Mouse (Mus musculus) right cerebral cortex, postnatal 36 days (tissue): Measurements from ENCODE around the gene Krt87.

Source experiments
- DNase-seq, 2 experiments: peaks; one replicate each; pipeline ENCODE4 v3.0.0; 2022; ENCODE audit warnings: low spot score in 2 of 2, mixed read lengths in 1 of 2

The Krt87 gene

DNA sequence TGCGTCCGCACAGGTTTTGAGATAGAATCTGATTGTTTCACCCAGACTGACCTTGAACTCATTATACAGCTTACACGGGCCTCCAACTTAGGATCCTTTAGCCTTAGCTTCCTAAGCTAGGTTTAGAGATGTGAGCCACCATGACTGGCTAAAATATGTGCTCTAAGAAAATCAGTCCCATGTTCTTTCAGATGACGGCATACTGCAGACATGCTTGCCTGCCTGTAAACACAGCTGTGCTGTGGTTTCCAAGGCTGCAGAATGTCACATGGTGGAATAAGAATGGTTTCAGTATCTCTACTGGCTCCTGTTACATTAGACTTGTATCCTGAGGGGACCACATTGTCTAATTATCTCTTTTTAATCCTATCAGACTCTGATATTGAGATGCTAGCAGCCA is 19.7 kb downstream of the Krt87 start:
- DNase-seq: no peak

DNA sequence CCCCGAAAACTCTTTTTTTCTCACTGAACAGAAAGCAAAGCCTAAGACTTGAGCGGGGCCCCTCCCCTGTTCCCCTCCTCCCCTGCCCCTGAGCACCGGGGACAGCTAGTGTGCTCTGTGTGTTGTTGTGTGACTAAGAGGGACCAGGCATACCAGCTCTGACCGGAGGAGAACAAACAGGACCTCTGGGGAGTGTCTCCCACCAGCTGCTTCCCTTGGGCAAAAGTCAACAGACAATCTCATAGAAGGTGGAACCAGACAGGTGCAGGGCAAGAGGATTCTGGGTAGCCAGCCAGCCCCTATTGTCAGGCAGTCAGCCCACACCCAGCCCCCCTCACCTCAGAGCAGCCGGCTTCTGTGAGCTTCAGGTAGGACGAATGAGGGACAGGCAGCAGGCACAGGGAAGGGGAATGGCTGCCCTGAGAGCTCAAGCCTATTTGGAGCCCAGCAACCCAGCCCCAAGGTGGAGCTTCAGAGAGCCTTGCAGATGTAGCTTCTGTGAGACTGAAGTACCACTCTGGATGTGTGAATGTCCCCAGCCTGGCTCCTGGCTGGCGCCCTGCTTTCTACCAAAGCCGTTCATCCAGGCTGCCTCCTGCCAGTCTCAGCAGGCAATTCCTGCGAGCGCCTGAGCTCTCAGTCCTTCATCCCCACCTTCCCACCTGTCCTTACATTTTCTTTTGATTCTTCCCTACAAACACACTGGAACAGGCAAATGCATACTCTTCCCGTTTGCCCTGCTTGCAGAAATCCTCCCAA is 23.6 kb downstream of the Krt87 start:
- DNase-seq: no peak

DNA sequence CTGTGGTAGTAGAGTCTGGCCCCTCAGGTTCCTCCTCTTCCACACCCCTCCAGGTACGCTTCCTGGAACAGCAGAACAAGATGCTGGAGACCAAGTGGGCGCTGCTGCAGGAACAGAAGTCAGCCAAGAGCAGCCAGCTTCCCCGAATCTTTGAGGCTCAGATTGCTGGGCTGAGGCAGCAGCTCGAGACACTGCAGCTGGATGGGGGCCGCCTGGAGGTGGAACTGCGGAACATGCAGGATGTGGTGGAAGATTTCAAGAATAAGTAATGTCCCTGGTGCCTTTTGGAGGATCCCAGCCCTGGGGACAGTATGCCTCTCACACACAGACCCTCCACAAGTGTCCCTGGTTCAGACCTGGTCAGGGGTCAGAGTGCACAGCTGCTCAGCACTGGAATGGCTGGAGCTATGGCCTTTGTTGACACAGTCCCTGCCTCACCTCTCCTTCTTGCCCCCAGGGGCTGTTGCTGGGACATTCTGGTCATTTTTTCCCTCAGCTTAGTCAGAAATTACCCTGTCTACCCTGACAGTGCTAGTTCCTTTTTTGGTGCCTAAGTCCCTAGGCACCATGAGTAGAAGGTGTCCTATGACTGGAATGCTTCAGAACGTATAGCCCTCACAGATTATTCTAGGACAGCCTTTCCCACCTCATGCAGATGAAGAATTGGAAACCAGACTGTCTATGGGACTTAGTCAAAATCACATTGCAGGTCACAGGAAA is 24.5 kb downstream of the Krt87 start:
- no peak for DNase-seq

DNA sequence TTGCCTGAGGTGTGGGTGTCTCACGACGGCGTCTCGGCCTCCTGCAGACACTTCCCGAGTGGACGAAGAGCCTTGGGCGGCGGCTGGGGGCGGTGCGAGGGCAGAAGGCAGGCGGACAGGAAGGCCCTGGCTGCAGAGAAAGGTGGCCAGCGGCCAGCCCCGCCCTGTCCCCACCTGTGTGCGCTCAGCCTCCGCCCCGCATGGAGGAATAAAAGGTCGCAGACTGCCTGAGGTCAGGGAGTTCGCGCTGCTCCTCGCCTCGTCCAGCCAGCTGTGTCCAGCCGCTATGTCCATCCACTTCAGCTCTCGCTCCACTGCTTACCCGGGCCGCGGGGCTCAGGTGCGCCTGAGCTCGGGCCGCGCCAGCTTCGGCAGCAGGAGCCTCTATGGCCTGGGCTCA is 26.4 kb downstream of the Krt87 start:
- DNase-seq: no peak

DNA sequence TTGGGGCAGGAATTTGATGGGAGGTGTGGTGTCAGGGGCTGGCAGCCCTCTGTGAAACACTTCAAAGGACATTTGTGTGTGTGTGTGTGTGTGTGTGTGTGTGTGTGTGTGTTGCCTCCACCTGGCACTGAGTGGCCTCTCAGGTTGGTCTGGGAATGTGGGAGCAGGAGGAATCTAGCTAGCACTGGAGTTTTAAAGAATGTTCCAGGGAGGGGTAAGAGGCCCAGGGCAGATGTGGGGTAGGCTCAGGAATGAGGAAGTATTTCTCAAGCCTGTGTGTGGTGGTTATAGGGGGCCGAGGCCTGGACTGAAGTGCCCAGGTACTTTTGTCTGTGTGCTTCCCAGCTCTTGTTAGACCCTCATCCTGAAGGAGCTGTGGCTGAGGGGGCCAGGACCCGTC is 27.8 kb downstream of the Krt87 start, which contains the start of gene Krt7:
Krt7 (plus strand) TSS at position 269 of the 400 bp plus-strand sequence.
- DNase-seq: no peak

DNA sequence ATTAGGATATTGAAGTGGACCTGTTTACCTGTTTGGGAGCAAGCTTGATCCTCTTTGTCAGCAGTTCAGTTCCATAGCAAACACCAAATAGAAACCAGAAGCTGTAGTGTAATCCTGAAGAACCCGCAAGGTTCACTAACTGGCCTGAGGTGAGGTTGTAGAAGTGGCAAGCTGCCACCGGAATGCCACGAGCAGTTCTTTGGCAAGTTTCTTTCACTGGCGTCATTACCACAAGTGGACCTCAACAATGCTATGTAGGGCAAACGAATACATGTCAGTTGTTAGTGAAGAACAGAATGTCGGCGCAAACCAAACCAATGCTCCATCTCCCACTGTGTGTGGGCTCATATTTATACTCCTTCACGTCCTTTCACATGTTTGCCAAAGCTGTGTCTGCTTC is 40.3 kb downstream of the Krt87 start:
- no peak for DNase-seq

DNA sequence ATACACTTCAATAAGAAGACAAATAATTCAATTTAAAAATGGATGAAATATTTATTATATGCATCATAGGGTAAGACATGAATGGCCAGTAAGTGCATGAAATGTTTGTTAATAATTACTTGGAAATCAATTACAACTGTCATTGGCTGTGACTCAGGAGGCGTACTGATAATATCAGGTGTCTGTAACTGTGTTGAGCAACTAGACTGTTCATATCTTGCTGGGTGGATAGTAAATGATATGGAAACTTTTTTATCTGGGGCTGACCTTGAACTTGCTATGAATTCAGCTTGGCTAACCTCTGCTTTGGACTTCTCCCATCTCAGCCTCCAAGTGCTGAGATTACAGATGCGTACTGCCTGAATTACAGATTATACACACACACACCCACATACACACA is 40.9 kb downstream of the Krt87 start:
- DNase-seq: no peak

DNA sequence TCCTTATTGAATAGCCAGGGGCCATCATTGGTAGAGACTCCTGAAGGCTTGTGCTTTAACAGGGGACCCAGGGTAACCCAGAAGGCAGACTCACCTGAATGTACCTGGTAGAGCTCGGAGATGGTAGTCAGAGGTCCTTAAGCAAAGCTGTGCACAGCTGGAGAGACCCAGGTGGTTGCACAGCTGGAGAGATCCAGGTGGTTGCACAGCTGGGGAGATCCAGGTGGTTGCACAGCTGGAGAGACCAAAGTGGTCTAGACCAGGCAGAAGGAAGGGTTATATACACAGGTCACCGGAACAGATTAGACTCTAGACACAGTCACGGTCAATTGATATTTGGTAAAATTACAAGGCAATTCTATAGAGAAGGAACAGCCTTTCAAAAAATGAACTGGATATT is 41.7 kb downstream of the Krt87 start:
- no peak for DNase-seq

DNA sequence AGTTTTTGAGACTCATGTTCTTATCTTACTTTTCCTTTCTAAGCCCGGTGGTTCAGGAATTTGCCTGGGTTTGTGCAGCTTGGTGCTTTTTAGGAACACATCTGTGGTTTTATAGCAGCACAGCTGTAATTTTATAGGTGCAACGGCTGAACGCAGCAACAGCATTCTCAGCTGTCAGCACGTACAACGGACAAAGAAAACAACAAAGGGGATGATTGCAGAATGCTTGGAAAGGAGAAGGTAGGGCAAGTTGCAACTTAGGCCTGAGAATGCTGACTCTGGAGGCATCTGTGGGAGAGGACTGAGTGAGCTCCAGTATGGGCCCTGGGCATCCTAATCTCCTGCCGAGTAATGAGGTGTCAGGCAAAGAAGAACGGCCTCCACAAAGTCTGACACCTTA is 42.1 kb downstream of the Krt87 start:
- no peak for DNase-seq

DNA sequence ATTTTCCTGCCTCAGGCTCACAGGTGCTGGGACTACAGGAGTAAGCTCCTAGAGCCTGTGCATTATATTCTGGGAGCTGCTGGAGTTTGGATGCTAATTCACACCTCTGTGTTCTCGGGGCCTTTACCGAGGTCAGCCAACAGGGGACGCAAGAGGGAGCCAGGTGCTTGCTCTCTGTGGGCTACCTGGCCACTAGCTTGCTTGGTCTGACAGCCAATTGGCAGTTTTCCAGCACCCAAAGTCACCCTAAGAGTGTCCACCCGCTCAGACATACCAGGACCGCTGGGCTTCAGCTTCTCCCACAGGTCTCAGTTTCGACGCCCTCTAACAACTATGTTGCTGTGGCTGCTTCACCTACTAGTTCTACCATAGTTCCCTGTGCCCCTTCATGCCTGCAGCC is 43.7 kb downstream of the Krt87 start:
- DNase-seq: no peak

DNA sequence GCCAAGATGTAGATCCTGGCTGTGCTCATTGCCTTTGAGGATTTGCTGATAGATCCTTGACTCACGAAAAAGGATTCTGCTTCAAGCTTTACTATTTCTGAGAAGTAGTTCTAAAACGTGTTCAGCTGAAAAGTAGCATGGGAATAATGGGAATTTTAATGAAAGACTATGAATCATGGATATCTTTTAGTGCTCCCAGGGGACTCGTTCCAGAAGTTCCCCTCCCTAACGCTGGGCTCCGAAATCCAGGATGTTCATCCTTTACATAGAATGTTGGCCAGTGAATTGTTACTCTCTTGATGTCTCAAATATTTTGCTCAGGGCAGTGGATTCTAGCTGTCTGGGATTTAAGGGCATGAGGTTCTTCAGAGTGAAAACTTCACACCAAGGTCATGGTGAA is 46.4 kb downstream of the Krt87 start:
- no peak for DNase-seq

DNA sequence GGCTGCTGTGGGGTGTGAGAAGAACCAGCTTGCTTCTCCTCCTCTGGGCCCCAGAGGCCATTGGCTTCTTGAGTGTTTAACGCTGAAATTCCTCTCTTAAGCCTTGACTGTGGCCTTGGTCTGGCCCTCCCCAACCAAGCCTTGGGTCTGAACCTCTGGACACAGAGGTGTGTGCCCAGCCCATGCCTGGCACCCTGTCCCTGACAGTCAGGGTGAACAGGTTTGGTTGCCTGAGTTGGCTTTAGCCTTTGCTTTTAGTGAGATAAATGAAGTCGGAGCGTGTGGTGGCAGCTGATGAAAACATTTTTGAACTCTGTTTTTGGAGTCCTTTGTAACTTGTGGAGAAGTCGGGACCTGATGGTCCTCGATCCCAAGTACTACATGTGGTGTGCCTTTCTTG is 48.4 kb downstream of the Krt87 start:
- no peak for DNase-seq

DNA sequence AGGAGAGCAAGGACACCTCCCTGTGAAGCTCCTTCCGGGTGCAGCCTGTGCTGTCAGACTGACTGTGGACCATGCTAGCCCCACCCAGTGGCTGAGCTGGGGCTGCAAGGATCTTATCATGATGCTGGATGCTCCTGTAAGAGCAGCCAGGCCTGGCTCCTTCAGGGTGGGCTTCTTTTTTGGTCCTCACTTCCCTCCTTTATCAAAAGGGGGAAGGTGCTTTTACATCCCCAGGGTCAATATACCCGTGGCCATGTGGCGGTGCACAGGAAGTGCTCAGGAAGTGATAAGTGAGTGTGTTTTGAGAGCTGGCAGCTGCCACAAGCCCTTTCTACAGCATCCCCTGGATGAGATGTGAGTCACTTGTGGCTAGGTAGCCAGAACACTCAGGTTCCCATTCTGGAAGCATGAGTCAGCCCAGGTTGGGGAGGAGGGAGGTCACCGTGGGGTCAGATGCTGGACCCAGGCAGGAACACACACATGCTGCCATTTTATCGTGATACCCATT is 50.5 kb downstream of the Krt87 start:
- DNase-seq: no peak

DNA sequence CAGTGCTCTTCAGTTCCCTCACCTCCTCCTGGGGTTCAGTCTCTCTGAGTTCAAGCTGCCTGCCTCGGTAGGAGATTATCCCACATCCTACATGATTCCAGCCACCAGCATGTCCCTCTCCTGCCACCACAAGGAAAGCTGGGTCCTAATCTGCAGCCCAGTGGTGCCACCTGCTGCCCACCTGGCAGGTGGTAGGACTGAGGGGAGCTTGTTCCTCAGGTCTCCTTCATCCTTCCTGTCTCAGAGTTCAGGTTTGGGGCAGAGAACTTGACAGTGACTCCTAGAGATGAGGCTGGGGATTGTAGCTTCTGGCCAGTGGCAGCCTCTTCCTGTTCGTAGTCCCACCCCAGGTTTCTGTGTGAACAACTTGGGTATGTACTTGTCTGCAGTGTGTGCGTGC is 51.4 kb downstream of the Krt87 start:
- DNase-seq: no peak

DNA sequence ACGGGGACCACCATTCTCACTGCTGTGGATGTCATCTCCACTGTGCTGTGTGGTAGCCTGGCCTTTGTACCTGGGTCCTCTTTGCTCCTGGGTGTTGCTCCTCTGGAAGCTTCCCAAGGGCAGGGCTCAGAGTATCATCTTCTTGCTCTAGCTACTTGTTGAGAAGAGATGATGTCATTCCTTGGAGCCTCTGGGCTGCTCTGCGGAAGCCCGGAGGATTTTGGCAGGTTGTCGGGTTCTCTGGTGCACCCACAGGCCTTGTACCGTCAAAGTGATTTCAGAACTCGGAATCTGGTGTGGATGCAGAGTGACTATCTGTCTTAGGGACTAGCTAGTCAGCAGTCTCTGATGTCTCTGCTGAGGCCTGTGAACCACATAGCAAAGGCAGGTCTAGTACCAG is 53.5 kb downstream of the Krt87 start:
- no peak for DNase-seq

DNA sequence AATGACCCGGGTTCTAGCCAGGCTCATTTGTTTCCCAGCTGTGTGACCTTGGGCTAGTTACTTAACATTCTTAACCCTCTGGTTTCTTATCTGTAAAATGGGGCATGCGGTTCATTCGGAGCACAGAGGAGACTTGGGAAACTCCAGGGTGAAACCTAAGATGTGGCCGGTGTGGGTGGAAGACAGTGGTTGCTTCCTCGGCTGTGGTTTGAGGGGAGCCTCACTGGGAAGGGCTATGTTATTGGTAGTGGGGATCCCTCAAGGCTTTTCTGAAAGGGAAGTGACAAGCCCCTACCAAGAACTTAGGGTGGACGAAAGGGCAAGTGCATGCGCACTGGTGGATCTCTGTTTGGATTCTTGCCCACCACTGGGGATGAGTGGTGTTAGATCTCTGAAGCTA is 54.0 kb downstream of the Krt87 start:
- DNase-seq: no peak

DNA sequence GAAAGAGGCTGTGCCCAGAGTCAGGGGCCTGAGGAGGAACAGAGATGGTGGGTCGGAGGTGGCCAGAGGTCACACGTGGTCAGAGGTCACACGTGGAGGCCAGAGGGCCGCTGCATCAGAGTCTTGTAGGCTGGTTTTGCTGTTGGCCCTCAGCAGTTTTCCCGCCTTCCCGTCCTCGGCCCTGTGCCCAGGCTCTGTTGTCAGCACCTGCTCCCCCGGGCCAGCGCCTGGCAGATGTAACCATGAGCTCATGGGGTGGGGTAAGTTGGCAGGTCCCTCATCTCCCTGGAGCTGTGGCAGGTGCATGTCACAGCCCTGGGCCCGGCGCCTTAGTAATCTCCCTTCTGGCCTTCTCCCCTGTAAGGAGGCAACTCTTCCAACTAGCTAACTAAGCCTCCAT is 55.8 kb downstream of the Krt87 start:
- no peak for DNase-seq

DNA sequence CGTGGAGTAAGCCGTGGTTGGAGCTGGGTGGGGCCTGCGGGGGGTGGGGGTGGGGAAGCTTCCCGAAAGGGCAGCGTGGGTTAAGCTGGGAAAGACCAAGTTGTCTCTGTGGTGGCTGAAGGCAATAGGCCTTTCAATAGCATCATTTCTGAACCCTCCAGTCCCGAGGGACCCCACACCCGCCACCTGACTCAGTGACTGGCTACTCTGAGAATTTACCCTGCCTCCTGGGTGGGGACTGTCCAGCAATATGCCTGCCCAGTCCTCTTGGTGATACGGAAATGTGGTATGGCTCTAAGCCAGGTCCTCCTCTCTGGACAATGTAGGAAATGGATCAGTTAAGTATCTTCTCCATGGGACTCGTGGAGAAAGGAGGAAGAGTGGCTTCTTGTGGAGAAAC is 56.8 kb downstream of the Krt87 start:
- DNase-seq: no peak
